Mouse (Mus musculus): ENCODE data around the gene D430041D05Rik. TPM values are rescaled to one million over a fixed set of nuclear protein-coding genes. Genes with fewer than 3 reads are reported as not detected.

Gene D430041D05Rik
- polyA plus RNA-seq, 1 experiment from 2014 or later = 0.18 TPM

DNA sequence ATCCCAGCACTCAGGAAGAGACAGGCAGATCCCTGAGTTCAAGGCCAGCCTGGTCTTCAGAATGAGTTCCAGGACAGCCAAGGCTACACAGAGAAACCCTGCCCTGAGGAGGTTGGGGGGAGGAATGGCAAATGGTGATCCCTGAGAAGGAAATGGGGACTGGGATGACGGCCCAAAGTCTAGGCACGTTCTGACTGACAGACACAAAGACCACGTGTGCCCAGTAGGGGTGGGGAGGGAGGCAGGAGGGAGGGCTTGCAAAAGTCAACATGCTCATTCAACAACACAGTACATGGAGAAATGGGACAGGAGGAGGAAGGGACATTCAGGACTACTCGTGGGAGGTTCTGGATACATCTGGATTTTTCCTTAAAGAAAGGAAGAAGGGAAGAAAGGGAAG is 1.7 kb upstream of the D430041D05Rik start:
- H3K4me3 ChIP-seq (replicated peaks; ENCODE audit: low read length) = no peak overlapping the region
- H3K9me3 ChIP-seq (replicated peaks; ENCODE audit: control insufficient read depth, low read length) = no peaks in the 10 kb centered on the region
- H3K27ac ChIP-seq (ENCODE audit: low read length) = no peak overlapping the region
- H3K36me3 ChIP-seq (ENCODE audit: control insufficient read depth, insufficient read depth, low read length) = no peaks in the 10 kb centered on the region
- 40% methylated on average over 4 of the region's 4 CpGs for WGBS
- H3K27me3 ChIP-seq (ENCODE audit: control insufficient read depth, insufficient read depth, low read length) = peaks cover 42% of the 10 kb centered on the region
- 0 out of 2 replicates have a peak, but pooled peaks cover 4% of the 10 kb centered on the region for H3K4me1 ChIP-seq (ENCODE audit: control insufficient read depth, insufficient read depth, low read length)
- ATAC-seq (ENCODE audit: insufficient read depth, low FRiP score) = no peak
- no peak overlapping the region for H3K9ac ChIP-seq (ENCODE audit: low read length)
- H3K4me2 ChIP-seq (ENCODE audit: low read depth, low read length) = no peak overlapping the region

DNA sequence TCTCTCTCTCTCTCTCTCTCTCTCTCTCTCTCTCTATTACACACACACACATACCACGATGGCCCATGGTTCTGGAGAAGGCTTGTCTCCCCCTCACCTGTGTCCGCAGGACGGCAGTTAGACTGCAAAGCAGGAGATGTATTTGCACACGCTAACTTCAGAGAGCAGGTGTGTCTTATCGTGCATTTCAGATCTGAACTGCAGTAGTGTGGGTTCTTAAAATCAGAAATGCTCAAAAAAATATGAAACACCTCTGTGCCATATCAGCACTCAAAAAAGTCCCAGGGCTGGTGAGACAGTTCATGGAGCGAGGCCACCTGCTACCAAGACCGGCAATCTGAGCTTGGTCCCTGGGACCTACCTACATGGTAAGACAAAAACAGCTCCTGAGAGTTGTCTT is 993 bp upstream of the D430041D05Rik start:
- Histone ChIP-seq H3K27ac (ENCODE audit: low read length) (no peak overlapping the region), H3K4me3 (replicated peaks; ENCODE audit: low read length) (no peak overlapping the region), H3K36me3 (ENCODE audit: control insufficient read depth, insufficient read depth, low read length) (no peaks in the 10 kb centered on the region), H3K9me3 (replicated peaks; ENCODE audit: control insufficient read depth, low read length) (no peaks in the 10 kb centered on the region), H3K4me1 (ENCODE audit: control insufficient read depth, insufficient read depth, low read length) (0 out of 2 replicates have a peak, but pooled peaks cover 4% of the 10 kb centered on the region), H3K27me3 (ENCODE audit: control insufficient read depth, insufficient read depth, low read length) (peaks cover 42% of the 10 kb centered on the region), H3K9ac (ENCODE audit: low read length) (no peak overlapping the region), H3K4me2 (ENCODE audit: low read depth, low read length) (no peak overlapping the region)
- no peak for ATAC-seq (ENCODE audit: insufficient read depth, low FRiP score)
- 82% methylated on average over 7 of the region's 7 CpGs for WGBS

DNA sequence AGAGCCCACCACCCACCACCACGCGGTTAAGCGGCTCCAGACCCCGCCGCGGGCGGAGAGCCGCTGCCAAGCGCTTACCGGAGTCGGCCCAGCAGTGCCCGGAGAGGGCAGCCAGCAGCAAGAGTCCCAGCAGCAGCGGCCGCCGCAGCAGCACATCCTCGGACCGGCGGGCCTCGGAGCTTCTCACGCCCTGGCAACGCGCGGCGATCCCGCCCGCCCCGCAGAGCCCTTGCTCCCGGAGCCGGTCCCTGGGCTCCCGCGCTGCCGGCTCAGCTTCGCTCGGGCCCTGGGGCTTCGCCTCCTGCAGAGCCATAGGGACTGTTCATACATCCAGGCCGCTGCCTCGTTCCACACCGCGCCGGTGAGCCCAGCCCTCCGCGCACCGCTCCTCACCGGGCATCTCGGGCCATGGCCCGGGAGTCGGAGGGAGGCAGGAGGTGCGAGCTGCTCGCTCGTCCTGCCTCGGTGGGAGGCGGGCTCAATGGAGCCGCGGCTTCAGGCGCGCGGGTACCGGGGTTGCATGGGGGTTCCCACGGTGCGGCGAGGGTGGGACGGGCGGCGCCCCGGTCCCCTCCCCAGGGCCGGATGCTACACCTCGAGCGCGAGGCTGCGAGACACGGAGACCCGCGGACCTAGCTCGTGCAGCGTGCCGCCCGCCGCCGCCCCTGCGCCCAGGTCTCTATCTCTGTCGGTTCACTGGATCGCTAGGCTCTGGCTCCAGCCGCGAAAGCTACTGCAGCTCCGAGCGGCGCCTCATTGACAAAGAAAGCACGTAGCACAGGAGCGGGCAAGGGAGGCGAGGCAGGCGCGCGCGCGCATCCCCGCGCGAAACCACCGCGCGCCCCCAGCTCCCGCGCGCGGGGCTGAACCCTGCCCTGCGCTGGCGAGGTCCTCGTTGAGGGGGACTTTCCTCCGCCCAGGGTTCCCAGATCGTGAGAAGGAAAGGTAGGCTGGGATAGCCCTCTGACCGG is 677 bp downstream of the D430041D05Rik start:
- Histone ChIP-seq H3K4me2 (ENCODE audit: low read depth, low read length) (peak overlapping the region; percentile 100), H3K27me3 (ENCODE audit: control insufficient read depth, insufficient read depth, low read length) (peaks cover 42% of the 10 kb centered on the region), H3K36me3 (ENCODE audit: control insufficient read depth, insufficient read depth, low read length) (no peaks in the 10 kb centered on the region), H3K27ac (ENCODE audit: low read length) (no peak overlapping the region), H3K4me3 (replicated peaks; ENCODE audit: low read length) (peak overlapping the region; percentile 60), H3K4me1 (ENCODE audit: control insufficient read depth, insufficient read depth, low read length) (0 out of 2 replicates have a peak, but pooled peaks cover 4% of the 10 kb centered on the region), H3K9me3 (replicated peaks; ENCODE audit: control insufficient read depth, low read length) (no peaks in the 10 kb centered on the region), H3K9ac (ENCODE audit: low read length) (peak overlapping the region; percentile 68)
- peak; percentile 48; the same call in 1 of the 2 replicates for ATAC-seq (ENCODE audit: insufficient read depth, low FRiP score)
- WGBS = under 1% methylated on average over 104 of the region's 111 CpGs

DNA sequence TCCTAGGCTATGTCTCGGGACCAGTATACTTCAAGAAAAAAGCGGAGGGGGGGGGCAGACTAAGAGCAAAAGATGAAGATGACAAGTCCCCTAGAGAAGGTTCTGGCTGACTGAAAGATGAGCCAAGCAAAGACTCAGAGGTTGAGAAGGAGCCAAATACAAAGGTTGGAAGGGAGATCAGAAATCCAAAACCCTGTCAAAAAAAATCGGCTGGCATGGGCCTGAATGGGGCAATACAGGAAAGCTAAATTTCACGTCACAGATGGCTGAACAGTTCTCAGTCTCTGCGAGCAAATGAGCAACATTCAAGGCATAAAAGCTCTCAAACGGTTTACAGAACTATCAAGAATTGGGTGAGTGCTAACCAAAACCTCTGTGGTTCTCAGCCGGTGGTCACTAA is 2.5 kb downstream of the D430041D05Rik start:
- H3K4me3 ChIP-seq (replicated peaks; ENCODE audit: low read length) = no peak overlapping the region
- no peak overlapping the region for H3K4me2 ChIP-seq (ENCODE audit: low read depth, low read length)
- H3K27ac ChIP-seq (ENCODE audit: low read length) = no peak overlapping the region
- H3K4me1 ChIP-seq (ENCODE audit: control insufficient read depth, insufficient read depth, low read length) = 0 out of 2 replicates have a peak, but pooled peaks cover 4% of the 10 kb centered on the region
- ATAC-seq (ENCODE audit: insufficient read depth, low FRiP score) = no peak
- H3K9me3 ChIP-seq (replicated peaks; ENCODE audit: control insufficient read depth, low read length) = no peaks in the 10 kb centered on the region
- no peaks in the 10 kb centered on the region for H3K36me3 ChIP-seq (ENCODE audit: control insufficient read depth, insufficient read depth, low read length)
- H3K27me3 ChIP-seq (ENCODE audit: control insufficient read depth, insufficient read depth, low read length) = peaks cover 42% of the 10 kb centered on the region
- H3K9ac ChIP-seq (ENCODE audit: low read length) = no peak overlapping the region
- 81% methylated on average over 7 of the region's 7 CpGs for WGBS

DNA sequence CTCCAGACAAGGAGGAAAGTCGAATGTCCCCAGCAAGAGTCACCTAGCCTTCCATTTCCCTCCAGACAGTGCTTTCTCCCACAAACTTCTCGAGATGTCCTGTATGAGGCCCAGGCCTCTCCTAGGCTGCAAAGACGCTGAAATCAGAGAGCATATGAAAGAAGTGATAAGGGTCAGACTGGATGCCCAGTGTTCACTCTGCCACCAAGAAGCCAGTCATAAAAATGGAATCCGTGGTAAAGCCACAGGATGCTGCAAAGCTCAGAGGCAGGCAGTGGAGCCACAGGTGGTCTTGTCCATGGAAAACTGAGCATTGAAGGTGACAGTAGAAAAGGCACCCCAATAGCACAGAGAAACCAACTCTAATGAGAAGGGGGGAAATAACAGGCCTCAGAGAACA is 2.9 kb downstream of the D430041D05Rik start:
- no peak overlapping the region for H3K4me2 ChIP-seq (ENCODE audit: low read depth, low read length)
- WGBS = 66% methylated on average over 4 of the region's 4 CpGs
- H3K9me3 ChIP-seq (replicated peaks; ENCODE audit: control insufficient read depth, low read length) = no peaks in the 10 kb centered on the region
- ATAC-seq (ENCODE audit: insufficient read depth, low FRiP score) = no peak
- H3K27ac ChIP-seq (ENCODE audit: low read length) = no peak overlapping the region
- no peak overlapping the region for H3K4me3 ChIP-seq (replicated peaks; ENCODE audit: low read length)
- no peaks in the 10 kb centered on the region for H3K36me3 ChIP-seq (ENCODE audit: control insufficient read depth, insufficient read depth, low read length)
- no peak overlapping the region for H3K9ac ChIP-seq (ENCODE audit: low read length)
- H3K27me3 ChIP-seq (ENCODE audit: control insufficient read depth, insufficient read depth, low read length) = peaks cover 42% of the 10 kb centered on the region
- 0 out of 2 replicates have a peak, but pooled peaks cover 4% of the 10 kb centered on the region for H3K4me1 ChIP-seq (ENCODE audit: control insufficient read depth, insufficient read depth, low read length)

DNA sequence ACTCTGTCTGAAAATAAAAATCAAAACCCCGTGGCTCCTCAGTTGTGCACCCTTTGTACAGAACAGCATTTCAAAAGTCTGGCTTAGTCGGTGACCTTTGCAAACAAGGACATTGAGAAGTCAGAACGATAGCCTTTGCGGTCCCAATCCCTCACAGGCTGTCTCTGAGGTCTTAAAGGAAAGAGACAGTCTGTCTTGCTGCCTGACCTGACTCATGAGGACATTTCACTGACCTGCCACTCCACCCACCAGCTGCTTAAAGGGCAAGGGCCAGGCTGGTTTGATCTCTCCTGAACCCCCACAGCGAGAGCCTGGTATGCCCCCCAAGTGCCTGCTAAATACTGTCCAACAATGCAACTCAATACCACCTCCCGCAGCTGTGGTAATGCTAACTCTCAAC is 6.8 kb downstream of the D430041D05Rik start:
- WGBS = 86% methylated on average over 6 of the region's 6 CpGs
- Histone ChIP-seq H3K27ac (ENCODE audit: low read length) (no peak overlapping the region), H3K4me3 (replicated peaks; ENCODE audit: low read length) (no peak overlapping the region), H3K9ac (ENCODE audit: low read length) (no peak overlapping the region), H3K36me3 (ENCODE audit: control insufficient read depth, insufficient read depth, low read length) (no peaks in the 10 kb centered on the region), H3K9me3 (replicated peaks; ENCODE audit: control insufficient read depth, low read length) (no peaks in the 10 kb centered on the region), H3K4me1 (ENCODE audit: control insufficient read depth, insufficient read depth, low read length) (no peaks in the 10 kb centered on the region), H3K4me2 (ENCODE audit: low read depth, low read length) (no peak overlapping the region), H3K27me3 (ENCODE audit: control insufficient read depth, insufficient read depth, low read length) (peaks cover 14% of the 10 kb centered on the region)
- ATAC-seq (ENCODE audit: insufficient read depth, low FRiP score) = no peak

DNA sequence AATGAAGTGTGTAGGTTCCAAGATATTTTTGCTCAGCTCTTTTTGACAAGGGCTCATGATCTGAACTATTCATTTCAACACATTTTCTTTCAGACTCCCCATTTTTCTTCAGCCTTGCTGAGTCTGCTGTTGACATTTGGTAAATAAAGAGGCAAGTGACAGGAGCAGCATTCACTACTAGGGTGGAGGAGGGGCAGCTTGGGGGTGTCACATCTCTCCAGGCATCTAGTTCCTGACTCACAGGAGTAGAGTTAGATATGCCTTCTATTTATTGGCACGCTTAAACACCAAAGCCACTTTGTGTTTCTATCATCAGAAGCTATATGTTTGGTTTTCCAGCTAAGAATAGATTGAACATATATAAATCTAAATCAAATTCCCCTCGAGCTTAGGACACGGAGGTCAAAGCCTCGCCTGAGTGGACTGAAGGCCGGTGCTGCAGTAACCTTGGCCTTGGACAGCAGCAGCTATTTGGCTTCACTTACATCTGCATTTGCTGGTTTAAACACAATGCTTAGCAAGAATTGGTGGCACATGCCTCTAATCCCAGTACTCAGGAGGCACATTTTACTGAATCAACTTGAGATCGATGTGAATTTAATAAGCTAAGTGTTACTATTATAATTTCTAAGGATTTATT is 12.0 kb downstream of the D430041D05Rik start:
- Histone ChIP-seq H3K4me3 (replicated peaks; ENCODE audit: low read length) (no peak overlapping the region), H3K27ac (ENCODE audit: low read length) (no peak overlapping the region), H3K4me1 (ENCODE audit: control insufficient read depth, insufficient read depth, low read length) (no peaks in the 10 kb centered on the region), H3K4me2 (ENCODE audit: low read depth, low read length) (no peak overlapping the region), H3K27me3 (ENCODE audit: control insufficient read depth, insufficient read depth, low read length) (no peaks in the 10 kb centered on the region), H3K9ac (ENCODE audit: low read length) (no peak overlapping the region), H3K9me3 (replicated peaks; ENCODE audit: control insufficient read depth, low read length) (no peaks in the 10 kb centered on the region), H3K36me3 (ENCODE audit: control insufficient read depth, insufficient read depth, low read length) (no peaks in the 10 kb centered on the region)
- no peak for ATAC-seq (ENCODE audit: insufficient read depth, low FRiP score)
- 61% methylated on average over 6 of the region's 6 CpGs for WGBS

DNA sequence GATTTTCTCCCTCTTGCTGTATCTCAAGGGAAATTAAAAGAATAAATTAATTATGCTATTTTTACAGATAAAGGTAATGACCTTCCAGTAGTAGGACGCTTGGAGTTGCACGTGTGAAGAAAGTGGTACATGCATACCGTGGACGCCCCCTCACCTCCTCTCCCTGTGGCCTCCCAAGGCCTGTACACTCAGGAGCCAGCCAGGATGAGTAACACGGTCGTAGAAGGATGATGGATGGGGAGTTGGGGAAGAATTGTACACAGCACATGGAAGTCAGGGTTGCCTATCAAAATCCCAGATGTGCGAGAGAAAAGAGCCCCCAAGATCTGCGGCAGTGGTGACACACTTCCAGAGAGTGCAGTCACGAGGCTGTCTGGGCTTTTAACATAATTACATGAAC is 14.9 kb downstream of the D430041D05Rik start:
- no peak for ATAC-seq (ENCODE audit: insufficient read depth, low FRiP score)

DNA sequence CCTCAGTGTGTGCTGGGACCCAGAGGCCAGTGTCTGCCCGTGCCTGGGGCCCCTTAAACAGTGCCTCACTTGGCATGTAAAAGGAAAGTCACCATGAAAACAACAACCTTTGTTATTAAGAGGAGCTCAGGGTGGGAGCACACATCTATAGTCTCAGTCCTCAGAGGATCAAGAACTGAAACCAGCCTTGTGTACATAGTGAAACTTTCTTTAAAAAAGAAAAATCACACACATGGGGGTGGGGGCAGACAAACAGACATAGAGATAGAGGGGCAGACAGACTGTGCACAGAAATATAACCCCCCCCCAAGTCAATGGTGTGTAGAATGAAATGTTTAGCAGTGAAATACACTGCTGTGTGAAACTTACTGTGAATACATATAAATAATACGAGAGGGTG is 16.0 kb downstream of the D430041D05Rik start:
- no peaks in the 10 kb centered on the region for H3K27me3 ChIP-seq (ENCODE audit: control insufficient read depth, insufficient read depth, low read length)
- no peak overlapping the region for H3K4me2 ChIP-seq (ENCODE audit: low read depth, low read length)
- no peaks in the 10 kb centered on the region for H3K36me3 ChIP-seq (ENCODE audit: control insufficient read depth, insufficient read depth, low read length)
- H3K9ac ChIP-seq (ENCODE audit: low read length) = no peak overlapping the region
- H3K4me1 ChIP-seq (ENCODE audit: control insufficient read depth, insufficient read depth, low read length) = no peaks in the 10 kb centered on the region
- no peak for ATAC-seq (ENCODE audit: insufficient read depth, low FRiP score)
- no peak overlapping the region for H3K4me3 ChIP-seq (replicated peaks; ENCODE audit: low read length)
- H3K9me3 ChIP-seq (replicated peaks; ENCODE audit: control insufficient read depth, low read length) = no peaks in the 10 kb centered on the region
- H3K27ac ChIP-seq (ENCODE audit: low read length) = no peak overlapping the region
- 54% methylated on average over 2 of the region's 2 CpGs for WGBS

More for the DNA sequence above, 14.9 kb downstream of the D430041D05Rik start:
- Histone ChIP-seq H3K4me3 (replicated peaks; ENCODE audit: low read length) (no peak overlapping the region), H3K36me3 (ENCODE audit: control insufficient read depth, insufficient read depth, low read length) (no peaks in the 10 kb centered on the region), H3K4me2 (ENCODE audit: low read depth, low read length) (no peak overlapping the region), H3K27ac (ENCODE audit: low read length) (no peak overlapping the region), H3K9me3 (replicated peaks; ENCODE audit: control insufficient read depth, low read length) (no peaks in the 10 kb centered on the region), H3K9ac (ENCODE audit: low read length) (no peak overlapping the region), H3K27me3 (ENCODE audit: control insufficient read depth, insufficient read depth, low read length) (no peaks in the 10 kb centered on the region), H3K4me1 (ENCODE audit: control insufficient read depth, insufficient read depth, low read length) (no peaks in the 10 kb centered on the region)
- 70% methylated on average over 9 of the region's 9 CpGs for WGBS
